In the genomic region with DNA sequence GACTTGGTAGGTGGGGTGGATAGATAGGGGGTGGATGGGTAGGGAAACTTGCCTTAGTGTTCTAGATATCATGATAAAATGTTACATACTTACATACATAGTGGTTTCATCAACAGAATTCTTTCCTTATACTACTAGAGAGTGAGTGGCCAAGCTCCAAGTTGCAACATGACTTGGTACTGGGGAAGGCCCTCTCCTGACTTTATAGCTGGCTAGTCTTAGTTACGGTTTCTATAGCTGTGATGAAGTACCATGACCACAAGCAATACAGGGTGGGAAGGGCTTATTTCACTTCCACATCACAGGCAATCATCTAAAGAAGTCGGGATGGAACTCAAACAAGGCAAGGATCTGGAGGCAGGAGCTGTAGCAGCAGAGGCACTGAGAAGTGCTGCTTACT, we compare ENCODE assay signal across 18 mouse cellular contexts.
"Had no signal": no experiment of that assay in that cellular context is flagged by ENCODE, and none has a peak within 500 bp of the region (broad histone marks: within the 10 kb centered on the region; RNA-seq: fewer than 3 reads in every experiment).

No protein-coding gene starts in this region.

- H3K36me3 ChIP-seq: lung, embryonic 15.5 days; midbrain, embryonic 13.5 days; midbrain, embryonic 15.5 days; neural tube, embryonic 12.5 days; stomach, embryonic 15.5 days had no signal

- H3K4me1 ChIP-seq: lung, embryonic 15.5 days; midbrain, embryonic 13.5 days; midbrain, embryonic 15.5 days; neural tube, embryonic 12.5 days; stomach, embryonic 15.5 days had no signal

- H3K9me3 ChIP-seq: lung, embryonic 15.5 days; megakaryocyte, embryonic 14.5 days; midbrain, embryonic 13.5 days; midbrain, embryonic 15.5 days; neural tube, embryonic 12.5 days; stomach, embryonic 15.5 days had no signal

- ATAC-seq: liver, postnatal 0 days; lung, postnatal 0 days; midbrain, embryonic 13.5 days; midbrain, embryonic 15.5 days had no signal

- H3K4me3 ChIP-seq: lung, embryonic 15.5 days; megakaryocyte, embryonic 14.5 days; midbrain, embryonic 13.5 days; midbrain, embryonic 15.5 days; neural tube, embryonic 12.5 days; stomach, embryonic 15.5 days had no signal

- H3K4me2 ChIP-seq: lung, embryonic 15.5 days; midbrain, embryonic 11.5 days; midbrain, embryonic 13.5 days; midbrain, embryonic 15.5 days; neural tube, embryonic 12.5 days; stomach, embryonic 15.5 days had no signal

- DNase-seq: liver, postnatal 0 days; lung, adult 2 months; lung, postnatal 14 days; lung, postnatal 36 days; right cerebral cortex, postnatal 14 days; thymus, adult 2 months; thymus, postnatal 14 days; thymus, postnatal 36 days had no signal

- H3K27me3 ChIP-seq: lung, embryonic 15.5 days; megakaryocyte, embryonic 14.5 days; midbrain, embryonic 13.5 days; midbrain, embryonic 15.5 days; neural tube, embryonic 12.5 days; stomach, embryonic 15.5 days had no signal

- H3K9ac ChIP-seq: liver, postnatal 0 days; lung, embryonic 15.5 days; midbrain, embryonic 13.5 days; midbrain, embryonic 15.5 days; neural tube, embryonic 12.5 days; stomach, embryonic 15.5 days had no signal

- H3K27ac ChIP-seq: lung, embryonic 15.5 days; macrophage; midbrain, embryonic 13.5 days; midbrain, embryonic 15.5 days; neural tube, embryonic 12.5 days; stomach, embryonic 15.5 days; stomach, postnatal 0 days had no signal
